Mouse (Mus musculus) midbrain, postnatal 0 days (tissue): ENCODE data around the gene D17H6S53E. TPM values are rescaled to one million over a fixed set of nuclear protein-coding genes. Genes with fewer than 3 reads are reported as not detected.

Experiments used
- ATAC-seq: fragments of 200-750 bp; cut with Nextera tagmentation; 2 replicates; pipeline ENCODE4 v1.8.0; 2017; ENCODE audit warnings: moderate number of reproducible peaks, mild to moderate bottlenecking, moderate TSS enrichment, moderate library complexity; ENCODE audit not compliant: low FRiP score
- DNase-seq: peaks from one replicate; pipeline ENCODE4 v3.0.0-alpha.2; 2015; ENCODE audit warnings: low spot score
- H3K27ac ChIP-seq: fragments of 300-500 bp; sonication (generic); 2 replicates; pipeline ENCODE4 v1.5.1; 2014; ENCODE audit warnings: low read depth, mild to moderate bottlenecking, low read length, mixed read lengths
- H3K27me3 ChIP-seq: fragments of 300-500 bp; sonication (generic); 2 replicates; pipeline ENCODE4 v1.6.1; 2014; ENCODE audit warnings: low read length, control low read depth, mixed read lengths; ENCODE audit not compliant: insufficient read depth
- H3K36me3 ChIP-seq: fragments of 300-500 bp; sonication (generic); 2 replicates; pipeline ENCODE4 v1.6.1; 2014; ENCODE audit warnings: low read length, control low read depth, mixed read lengths; ENCODE audit not compliant: insufficient read depth
- H3K4me1 ChIP-seq: fragments of 300-500 bp; sonication (generic); 2 replicates; pipeline ENCODE4 v1.6.1; 2014; ENCODE audit warnings: mild to moderate bottlenecking, control low read depth, antibody characterized with exemption, low read length, mixed read lengths; ENCODE audit not compliant: insufficient read depth
- H3K4me2 ChIP-seq: fragments of 300-500 bp; sonication (generic); 2 replicates; pipeline ENCODE4 v1.6.1; 2014; ENCODE audit warnings: low read depth, mild to moderate bottlenecking, low read length, mixed read lengths; ENCODE audit not compliant: poor library complexity, severe bottlenecking
- H3K4me3 ChIP-seq: fragments of 300-500 bp; sonication (generic); 2 replicates; pipeline ENCODE4 v1.5.1; 2014; ENCODE audit warnings: low read depth, mild to moderate bottlenecking, low read length, moderate library complexity
- H3K9ac ChIP-seq: fragments of 300-500 bp; sonication (generic); replicated peaks from 2 replicates; pipeline ENCODE4 v1.6.1; 2014; ENCODE audit warnings: mild to moderate bottlenecking, low read length, moderate library complexity, mixed read lengths; ENCODE audit not compliant: poor library complexity, severe bottlenecking
- H3K9me3 ChIP-seq: fragments of 300-500 bp; sonication (generic); 2 replicates; pipeline ENCODE4 v1.6.1; 2016; ENCODE audit warnings: low read length, control low read depth
- CTCF ChIP-seq: IDR thresholded peaks from 2 replicates; pipeline ENCODE4 v1.5.1; 2016; ENCODE audit warnings: antibody characterized with exemption, mild to moderate bottlenecking
- WGBS: fragments of 180-500 bp; shearing (Covaris S2); extraction: QIAGEN DNeasy Blood & Tissue Kit; methylation state at CpG from one replicate; pipeline ENCODE4 v1.1.7; 2014; 5-methylcytosine and 5-hydroxymethylcytosine counted together
- polyA plus RNA-seq: library from polyadenylated mRNA; unstranded; fragments of >200 nt; fragmentation: Nextera tagmentation; extraction: Ambion mirVana; gene quantifications from 2 replicates; pipeline ENCODE4 v1.2.1, GENCODE M21; 2015
- total RNA-seq: library from RNA; depleted of rRNA; stranded (reverse); fragments of >200 nt; gene quantifications from 2 replicates; pipeline ENCODE4 v1.2.3, GENCODE M21; 2014

D17H6S53E gene
- total and polyA plus RNA-seq, 2 experiments from 2014 or later, result 9.6 to 28.0 TPM

DNA sequence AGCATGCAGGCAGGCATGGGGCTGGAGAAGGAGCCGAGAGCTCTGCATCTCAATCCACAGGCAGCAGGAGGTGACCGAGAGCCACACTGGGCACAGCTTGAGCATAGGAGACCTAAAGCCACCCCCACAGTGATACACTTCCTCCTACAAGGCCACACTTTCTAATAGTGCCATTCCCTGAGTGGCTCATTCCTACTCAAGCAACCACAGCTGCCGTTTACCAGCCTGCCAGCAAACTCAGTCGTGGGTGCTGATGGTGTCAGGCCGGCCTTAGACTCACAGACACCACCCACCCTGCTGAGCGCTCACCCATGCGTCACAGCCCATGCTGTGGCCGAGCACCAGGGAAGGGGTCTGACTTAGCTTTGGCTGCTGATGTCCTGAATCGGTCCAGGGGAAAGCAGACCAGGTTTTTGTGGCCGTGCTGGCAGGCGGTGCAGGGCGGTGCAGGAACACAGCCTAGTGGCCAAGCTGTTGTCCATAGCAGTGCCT is 29.0 kb upstream of the D17H6S53E start:
- H3K36me3 ChIP-seq, result peaks cover 78% of the 10 kb centered on the region
- no peaks in the 10 kb centered on the region for H3K9me3 ChIP-seq
- H3K4me1 ChIP-seq, result no peaks in the 10 kb centered on the region
- ATAC-seq (no peak), DNase-seq (no peak)
- TF ChIP-seq CTCF, result no peak
- 74% methylated on average over 12 of the region's 12 CpGs for WGBS
- H3K4me3 ChIP-seq, result no peak overlapping the region
- H3K4me2 ChIP-seq, result no peak overlapping the region
- no peaks in the 10 kb centered on the region for H3K27me3 ChIP-seq
- H3K9ac ChIP-seq, result no peak overlapping the region
- H3K27ac ChIP-seq, result no peak overlapping the region

DNA sequence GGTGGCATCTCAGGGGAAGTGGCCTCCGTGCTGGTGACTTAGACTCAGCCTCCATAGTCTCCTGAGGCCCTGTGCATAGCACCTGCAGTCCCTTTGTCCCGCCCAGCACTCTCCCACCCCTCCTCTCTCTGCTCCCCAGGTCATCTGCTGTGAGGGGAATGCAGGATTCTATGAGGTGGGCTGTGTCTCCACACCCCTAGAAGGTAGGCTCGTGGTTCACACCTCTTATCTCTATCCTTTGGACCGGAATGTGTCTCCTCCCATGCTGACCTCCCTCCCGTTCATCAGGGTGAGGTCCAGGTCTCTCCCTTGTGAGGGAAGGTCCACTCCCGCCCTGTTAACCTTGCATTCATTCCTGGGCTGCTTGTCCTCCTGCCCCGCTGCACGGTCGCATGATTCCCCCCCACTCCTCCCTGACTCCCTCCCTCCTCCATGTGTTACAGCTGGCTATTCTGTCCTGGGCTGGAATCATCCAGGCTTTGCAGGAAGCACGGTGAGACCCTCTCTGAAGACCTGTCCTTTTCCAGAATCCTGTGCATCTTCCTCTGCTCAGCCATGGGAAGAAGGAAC is 25.9 kb upstream of the D17H6S53E start:
- TF ChIP-seq CTCF, result no peak

DNA sequence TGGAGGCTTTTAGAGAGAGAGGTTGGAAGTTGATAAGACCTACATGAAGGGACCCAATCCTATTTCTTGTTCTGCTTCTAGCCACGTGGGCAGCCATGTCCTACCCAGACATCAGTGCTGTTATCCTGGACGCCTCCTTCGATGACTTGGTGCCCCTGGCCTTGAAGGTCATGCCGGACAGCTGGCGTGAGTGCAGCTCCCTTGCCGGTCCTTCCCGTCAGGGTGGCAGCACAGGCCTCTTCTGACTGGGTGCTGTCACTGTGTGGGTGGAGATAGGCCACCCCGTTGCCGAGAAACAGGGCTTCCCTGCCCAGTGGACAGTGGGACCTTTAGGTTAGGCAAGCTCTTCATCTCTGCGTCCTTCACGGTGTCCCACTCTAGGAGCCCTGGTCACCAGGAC is 25.0 kb upstream of the D17H6S53E start:
- Histone ChIP-seq H3K4me1 (no peaks in the 10 kb centered on the region), H3K9ac (no peak overlapping the region), H3K27ac (no peak overlapping the region), H3K4me2 (no peak overlapping the region), H3K9me3 (no peaks in the 10 kb centered on the region), H3K27me3 (no peaks in the 10 kb centered on the region), H3K36me3 (peaks cover 68% of the 10 kb centered on the region), H3K4me3 (no peak overlapping the region)
- DNase-seq, result no peak
- no peak for ATAC-seq
- TF ChIP-seq CTCF, result no peak
- WGBS, result 92% methylated on average over 11 of the region's 11 CpGs

More for the DNA sequence above, 25.9 kb upstream of the D17H6S53E start:
- Histone ChIP-seq H3K4me1 (no peaks in the 10 kb centered on the region), H3K27ac (no peak overlapping the region), H3K36me3 (peaks cover 73% of the 10 kb centered on the region), H3K9ac (no peak overlapping the region), H3K27me3 (no peaks in the 10 kb centered on the region), H3K4me3 (no peak overlapping the region), H3K4me2 (no peak overlapping the region), H3K9me3 (no peaks in the 10 kb centered on the region)
- WGBS, result 79% methylated on average over 10 of the region's 10 CpGs
- DNase-seq (no peak), ATAC-seq (no peak)

DNA sequence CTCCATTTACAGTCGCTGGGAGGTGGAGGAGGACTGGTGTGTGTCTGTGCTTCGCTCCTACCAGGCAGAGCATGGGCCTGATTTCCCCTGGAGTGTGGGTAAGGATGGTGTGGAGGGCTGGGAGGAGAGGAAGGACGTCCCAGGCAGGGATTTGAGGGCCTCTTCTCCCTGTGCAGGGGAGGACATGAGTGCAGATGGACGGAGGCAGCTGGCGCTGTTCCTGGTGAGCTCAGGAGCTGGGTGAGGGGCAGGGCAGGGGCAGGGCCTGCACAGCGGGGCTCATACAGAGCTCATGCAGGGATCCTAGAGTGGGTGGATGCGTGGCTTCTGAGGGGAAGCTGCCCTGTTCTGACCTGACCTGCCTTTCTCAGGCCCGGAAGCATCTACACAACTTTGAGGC is 23.9 kb upstream of the D17H6S53E start:
- no peak for DNase-seq
- WGBS, result 82% methylated on average over 6 of the region's 8 CpGs
- Histone ChIP-seq H3K27me3 (no peaks in the 10 kb centered on the region), H3K4me3 (no peak overlapping the region), H3K9ac (no peak overlapping the region), H3K4me2 (no peak overlapping the region), H3K4me1 (no peaks in the 10 kb centered on the region), H3K36me3 (peaks cover 57% of the 10 kb centered on the region), H3K27ac (no peak overlapping the region), H3K9me3 (no peaks in the 10 kb centered on the region)
- no peak for TF ChIP-seq CTCF
- ATAC-seq, result no peak

DNA sequence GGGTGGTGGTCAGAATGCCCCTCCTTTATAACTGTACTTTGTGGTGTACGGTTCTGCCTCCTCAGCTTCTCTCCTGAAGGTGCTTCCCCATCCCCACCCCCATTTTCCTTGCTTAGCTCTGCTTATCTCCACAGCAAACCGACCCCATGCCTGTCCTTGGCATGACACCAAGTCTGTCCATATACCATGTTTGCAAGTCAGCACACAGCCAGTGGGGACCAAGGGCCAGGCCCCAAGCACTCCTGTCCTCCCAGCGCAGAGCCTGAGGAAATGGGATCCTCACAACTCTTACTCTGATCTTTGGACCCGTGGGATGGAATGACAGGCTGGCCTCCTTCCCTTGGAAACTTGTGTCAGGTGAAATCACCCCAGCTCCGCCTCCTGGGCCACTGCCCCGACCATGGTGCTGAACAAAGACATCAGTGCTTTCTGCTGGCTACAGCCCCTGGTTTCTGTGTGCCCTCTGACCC is 22.9 kb upstream of the D17H6S53E start:
- H3K4me2 ChIP-seq, result no peak overlapping the region
- no peaks in the 10 kb centered on the region for H3K27me3 ChIP-seq
- H3K4me3 ChIP-seq, result no peak overlapping the region
- no peak overlapping the region for H3K27ac ChIP-seq
- H3K9ac ChIP-seq, result no peak overlapping the region
- DNase-seq (no peak), ATAC-seq (no peak)
- H3K36me3 ChIP-seq, result peaks cover 51% of the 10 kb centered on the region
- 71% methylated on average over 6 of the region's 6 CpGs for WGBS
- no peak for TF ChIP-seq CTCF
- H3K4me1 ChIP-seq, result no peaks in the 10 kb centered on the region
- H3K9me3 ChIP-seq, result no peaks in the 10 kb centered on the region

DNA sequence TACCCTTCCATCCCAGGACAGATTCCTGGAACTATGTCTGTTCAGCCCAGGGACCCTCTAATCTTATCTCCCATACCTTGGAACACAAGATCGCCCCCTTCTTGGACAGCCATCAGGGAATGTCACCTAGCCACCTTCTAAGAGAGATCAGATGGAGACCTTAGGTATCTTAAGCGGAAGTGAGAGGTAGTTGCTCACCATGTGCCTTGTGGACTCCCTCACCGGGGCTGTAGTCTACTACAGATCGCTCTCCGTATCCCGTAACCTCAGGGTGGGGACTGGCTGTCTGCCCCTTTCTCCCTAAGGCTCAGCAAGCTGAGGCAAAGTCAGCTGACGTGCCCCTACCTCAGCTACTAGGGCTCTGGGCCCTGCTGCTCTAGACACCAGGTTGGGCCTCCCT is 22.1 kb upstream of the D17H6S53E start:
- WGBS, result 95% methylated on average over 7 of the region's 7 CpGs

More for the DNA sequence above, 22.1 kb upstream of the D17H6S53E start:
- Histone ChIP-seq H3K9me3 (no peaks in the 10 kb centered on the region), H3K9ac (no peak overlapping the region), H3K27ac (no peak overlapping the region), H3K4me2 (no peak overlapping the region), H3K36me3 (peaks cover 45% of the 10 kb centered on the region), H3K4me1 (no peaks in the 10 kb centered on the region), H3K27me3 (no peaks in the 10 kb centered on the region), H3K4me3 (no peak overlapping the region)
- ATAC-seq (no peak), DNase-seq (no peak)
- TF ChIP-seq CTCF, result no peak
